Mouse (Mus musculus) heart, adult 2 months (tissue): ENCODE results near the gene Tln2.

Source experiments
- EP300 ChIP-seq: fragments of 200-500 bp; IDR thresholded peaks from 2 replicates; pipeline ENCODE4 v1.6.1; 2011; ENCODE audit warnings: low read depth, low read length, control low read depth; ENCODE audit not compliant: insufficient read depth
- POLR2A ChIP-seq: fragments of 200-500 bp; IDR thresholded peaks from 2 replicates; pipeline ENCODE4 v1.6.1; 2011; ENCODE audit warnings: mild to moderate bottlenecking, low read depth, low read length, control low read depth; ENCODE audit not compliant: insufficient read depth

DNA sequence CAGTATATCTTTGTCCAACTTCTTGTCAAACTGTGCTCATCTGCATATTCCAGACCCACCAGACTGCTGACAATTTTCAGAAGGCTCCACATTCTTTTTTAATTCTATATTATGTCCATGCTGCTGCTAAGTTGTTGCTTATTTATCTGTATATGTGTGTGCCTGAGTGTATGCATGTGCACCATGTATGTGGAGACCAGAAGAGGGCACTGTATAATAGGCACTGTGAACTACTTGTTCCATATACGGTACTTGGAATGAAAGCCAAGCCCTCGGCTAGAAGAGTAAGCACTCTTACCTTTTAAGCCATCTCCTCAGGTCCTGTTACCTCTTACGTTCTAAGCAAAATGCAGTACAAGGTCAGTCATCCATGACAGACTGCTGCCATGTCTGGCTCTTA lies 274.0 kb downstream of the Tln2 start:
- TF ChIP-seq POLR2A = no peak
- no peak for TF ChIP-seq EP300
